Mouse (Mus musculus): ENCODE measurements at regions not wholly inside any gene's neighbourhood (a gene's known extent, or its start where the extent isn't known, plus 50 kb on each side); places are given as distances from the start of the nearest gene placed in this dataset.
"Not testable (repeated sequence)": the region's sequence is repeated elsewhere in the genome, so short reads cannot be mapped to it uniquely, and the experiment has no call there.

GRCm38 (mm10) chr13:85897656-85898055 lies 149.0 kb downstream of the Cox7c start:
- H3K9me3 ChIP-seq (replicated peaks; ENCODE audit: insufficient read depth, low read length) = no peaks in the 10 kb centered on the region
- no peak overlapping the region for H3K9ac ChIP-seq (ENCODE audit: control insufficient read depth, low read depth, low read length, poor library complexity, severe bottlenecking)
- TF ChIP-seq TBP (IDR thresholded peaks at IDR 0.05; ENCODE audit: low read depth, low read length) (no peak), ELF1 (IDR thresholded peaks at IDR 0.05; ENCODE audit: low read depth, low read length) (no peak), SIN3A (IDR thresholded peaks at IDR 0.05; ENCODE audit: low read length) (no peak), NELFE (IDR thresholded peaks at IDR 0.05; ENCODE audit: low read depth, low read length) (no peak), MYB (IDR thresholded peaks at IDR 0.05; ENCODE audit: low read depth, low read length) (no peak), CHD1 (IDR thresholded peaks at IDR 0.05; ENCODE audit: low read depth, low read length) (no peak), EP300 (IDR thresholded peaks at IDR 0.05; ENCODE audit: low read depth in 1 of 2, low read length in 2 of 2) (no peak)
- DNase-seq (ENCODE audit: low read depth, low spot score) = no peak
- no peak overlapping the region for H3K27ac ChIP-seq (ENCODE audit: control insufficient read depth, low read depth, low read length)
- H3K79me2 ChIP-seq (ENCODE audit: control insufficient read depth, insufficient read depth, low read length, poor library complexity) = no peaks in the 10 kb centered on the region
- H3K4me3 ChIP-seq (ENCODE audit: control insufficient read depth in 1 of 2, insufficient read depth in 1 of 2, low read depth in 2 of 2, low read length in 2 of 2) = no peak overlapping the region
- no peaks in the 10 kb centered on the region for H3K36me3 ChIP-seq (ENCODE audit: control insufficient read depth in 1 of 2, insufficient read depth in 2 of 2, low read length in 2 of 2)
- no peaks in the 10 kb centered on the region for H3K4me1 ChIP-seq (ENCODE audit: control insufficient read depth in 1 of 2, insufficient read depth in 2 of 2, low read length in 2 of 2)
- no peaks in the 10 kb centered on the region for H3K27me3 ChIP-seq (ENCODE audit: control insufficient read depth in 1 of 2, insufficient read depth in 2 of 2, low read length in 2 of 2)

GRCm38 (mm10) chr13:85895141-85895540 lies 151.6 kb downstream of the Cox7c start:
- Histone ChIP-seq H3K79me2 (ENCODE audit: control insufficient read depth, insufficient read depth, low read length, poor library complexity) (no peaks in the 10 kb centered on the region), H3K27me3 (ENCODE audit: control insufficient read depth in 1 of 2, insufficient read depth in 2 of 2, low read length in 2 of 2) (no peaks in the 10 kb centered on the region), H3K9ac (ENCODE audit: control insufficient read depth, low read depth, low read length, poor library complexity, severe bottlenecking) (no peak overlapping the region), H3K9me3 (replicated peaks; ENCODE audit: insufficient read depth, low read length) (no peaks in the 10 kb centered on the region), H3K36me3 (ENCODE audit: control insufficient read depth in 1 of 2, insufficient read depth in 2 of 2, low read length in 2 of 2) (no peaks in the 10 kb centered on the region), H3K4me3 (ENCODE audit: control insufficient read depth in 1 of 2, insufficient read depth in 1 of 2, low read depth in 2 of 2, low read length in 2 of 2) (no peak overlapping the region), H3K27ac (ENCODE audit: control insufficient read depth, low read depth, low read length) (no peak overlapping the region), H3K4me1 (ENCODE audit: control insufficient read depth in 1 of 2, insufficient read depth in 2 of 2, low read length in 2 of 2) (no peaks in the 10 kb centered on the region)
- no peak for DNase-seq (ENCODE audit: low read depth, low spot score)
- TF ChIP-seq MXI1 (IDR thresholded peaks at IDR 0.05; ENCODE audit: low read depth, low read length) (no peak), UBTF (IDR thresholded peaks at IDR 0.05; ENCODE audit: borderline replicate concordance, insufficient read depth, low read depth, low read length) (no peak), POLR2A (IDR thresholded peaks at IDR 0.05; ENCODE audit: control insufficient read depth in 1 of 2, insufficient read depth in 1 of 2, low read depth in 1 of 2, low read length in 2 of 2, poor library complexity in 1 of 2) (no peak), MYB (IDR thresholded peaks at IDR 0.05; ENCODE audit: low read depth, low read length) (no peak), HCFC1 (IDR thresholded peaks at IDR 0.05; ENCODE audit: low read depth, low read length) (no peak), TBP (IDR thresholded peaks at IDR 0.05; ENCODE audit: low read depth, low read length) (no peak), CHD2 (IDR thresholded peaks at IDR 0.05; ENCODE audit: low read length) (no peak), GATA1 (IDR thresholded peaks at IDR 0.05; ENCODE audit: low read depth, low read length) (no peak), GABPA (IDR thresholded peaks at IDR 0.05; ENCODE audit: low read depth, low read length) (no peak), ZMIZ1 (IDR thresholded peaks at IDR 0.05; ENCODE audit: low read depth, low read length) (no peak), ZKSCAN1 (IDR thresholded peaks at IDR 0.05; ENCODE audit: low read depth, low read length) (no peak), BHLHE40 (IDR thresholded peaks at IDR 0.05; ENCODE audit: borderline replicate concordance, low read depth, low read length) (no peak), ELF1 (IDR thresholded peaks at IDR 0.05; ENCODE audit: low read depth, low read length) (no peak), RCOR1 (IDR thresholded peaks at IDR 0.05; ENCODE audit: low read depth, low read length) (no peak), POLR2AphosphoS2 (IDR thresholded peaks at IDR 0.05; ENCODE audit: low read length) (no peak), ZC3H11A (IDR thresholded peaks at IDR 0.05; ENCODE audit: low read depth, low read length) (no peak), CTCF (IDR thresholded peaks at IDR 0.05 in 2 of 3, conservative IDR thresholded peaks at IDR 0.05 in 1 of 3; ENCODE audit: control insufficient read depth in 1 of 3, insufficient read depth in 1 of 3, low read depth in 2 of 3, low read length in 3 of 3, poor library complexity in 1 of 3, severe bottlenecking in 1 of 3) (no peak), SMC3 (IDR thresholded peaks at IDR 0.05; ENCODE audit: low read depth, low read length) (no peak), MEF2A (IDR thresholded peaks at IDR 0.05; ENCODE audit: extremely low read depth, insufficient replicate concordance, low read depth, low read length, poor library complexity, severe bottlenecking) (no peak)

GRCm38 (mm10) chr13:85889846-85890245 lies 156.9 kb downstream of the Cox7c start:
- not testable (repeated sequence) for H3K27me3 ChIP-seq (ENCODE audit: control insufficient read depth in 1 of 2, insufficient read depth in 2 of 2, low read length in 2 of 2); H3K4me3 ChIP-seq (ENCODE audit: control insufficient read depth in 1 of 2, insufficient read depth in 1 of 2, low read depth in 2 of 2, low read length in 2 of 2); H3K9ac ChIP-seq (ENCODE audit: control insufficient read depth, low read depth, low read length, poor library complexity, severe bottlenecking); H3K36me3 ChIP-seq (ENCODE audit: control insufficient read depth in 1 of 2, insufficient read depth in 2 of 2, low read length in 2 of 2); H3K9me3 ChIP-seq (replicated peaks; ENCODE audit: insufficient read depth, low read length); DNase-seq (ENCODE audit: low read depth, low spot score); H3K27ac ChIP-seq (ENCODE audit: control insufficient read depth, low read depth, low read length); H3K4me1 ChIP-seq (ENCODE audit: control insufficient read depth in 1 of 2, insufficient read depth in 2 of 2, low read length in 2 of 2); H3K79me2 ChIP-seq (ENCODE audit: control insufficient read depth, insufficient read depth, low read length, poor library complexity)

Measured in MEL (cell line).